Mouse (Mus musculus) limb, embryonic 12.5 days (tissue): ENCODE measurements around the gene Nhlrc4. TPM values are rescaled to one million over a fixed set of nuclear protein-coding genes. Genes with fewer than 3 reads are reported as not detected.

Source experiments
- ATAC-seq: fragments of 200-750 bp; cut with Nextera tagmentation; 2 replicates; pipeline ENCODE4 v1.8.0; 2017; ENCODE audit warnings: low read depth, moderate TSS enrichment; ENCODE audit not compliant: insufficient number of reproducible peaks, insufficient read depth, low FRiP score, low TSS enrichment
- H3K27ac ChIP-seq: fragments of 300-500 bp; sonication (generic); 2 replicates; pipeline ENCODE4 v1.5.1; 2016; ENCODE audit warnings: mild to moderate bottlenecking, moderate library complexity
- H3K27me3 ChIP-seq: fragments of 300-500 bp; sonication (generic); 2 replicates; pipeline ENCODE4 v1.6.1; 2016; ENCODE audit warnings: mild to moderate bottlenecking, moderate library complexity
- H3K36me3 ChIP-seq: fragments of 300-500 bp; sonication (generic); 2 replicates; pipeline ENCODE4 v1.6.1; 2016; ENCODE audit warnings: mild to moderate bottlenecking, moderate library complexity
- H3K4me1 ChIP-seq: fragments of 300-500 bp; sonication (generic); replicated peaks from 2 replicates; pipeline ENCODE4 v1.6.1; 2016
- H3K4me2 ChIP-seq: fragments of 300-500 bp; sonication (generic); 2 replicates; pipeline ENCODE4 v1.6.1; 2016; ENCODE audit warnings: mild to moderate bottlenecking, moderate library complexity
- H3K4me3 ChIP-seq: fragments of 300-500 bp; sonication (generic); replicated peaks from 2 replicates; pipeline ENCODE4 v1.5.1; 2016; ENCODE audit warnings: mild to moderate bottlenecking
- H3K9ac ChIP-seq: fragments of 300-500 bp; sonication (generic); replicated peaks from 2 replicates; pipeline ENCODE4 v1.6.1; 2016; ENCODE audit warnings: mild to moderate bottlenecking, moderate library complexity
- H3K9me3 ChIP-seq: fragments of 300-500 bp; sonication (generic); 2 replicates; pipeline ENCODE4 v1.6.1; 2016; ENCODE audit warnings: mild to moderate bottlenecking, moderate library complexity
- WGBS: fragments of 180-500 bp; shearing (Covaris S2); methylation state at CpG from one replicate; pipeline ENCODE4 v1.1.7; 2016; 5-methylcytosine and 5-hydroxymethylcytosine counted together
- polyA plus RNA-seq: library from polyadenylated mRNA; unstranded; fragments of >200 nt; fragmentation: Nextera tagmentation; extraction: Ambion mirVana; gene quantifications from 2 replicates; pipeline ENCODE4 v1.2.1, GENCODE M21; 2016

Nhlrc4 gene
- polyA plus RNA-seq, 1 experiment from 2014 or later = 0.13 TPM

DNA sequence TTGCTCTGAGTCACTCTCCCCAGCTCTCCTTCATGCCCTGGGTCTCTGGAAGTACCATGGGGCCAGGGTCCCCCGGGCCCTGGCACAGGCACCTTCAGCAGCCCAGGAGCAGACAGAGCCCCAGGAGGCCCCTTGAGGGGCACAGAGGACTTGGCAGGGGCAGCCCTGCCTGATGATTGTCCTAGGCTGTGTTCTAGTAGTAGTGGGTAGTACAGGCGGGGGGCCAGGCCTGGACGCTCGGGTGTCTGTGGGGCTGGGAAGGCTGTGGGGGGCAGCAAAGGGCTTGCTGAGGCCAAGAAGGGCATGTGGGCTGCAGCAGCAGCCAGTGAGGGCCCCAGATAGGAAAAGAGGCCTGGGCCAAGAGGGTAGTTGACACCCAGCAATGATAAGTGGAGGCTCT, 2.8 kb upstream of the Nhlrc4 start:
- H3K4me1 ChIP-seq = peaks cover 17% of the 10 kb centered on the region
- peaks cover 37% of the 10 kb centered on the region for H3K27me3 ChIP-seq
- 80% methylated on average over 4 of the region's 4 CpGs for WGBS

DNA sequence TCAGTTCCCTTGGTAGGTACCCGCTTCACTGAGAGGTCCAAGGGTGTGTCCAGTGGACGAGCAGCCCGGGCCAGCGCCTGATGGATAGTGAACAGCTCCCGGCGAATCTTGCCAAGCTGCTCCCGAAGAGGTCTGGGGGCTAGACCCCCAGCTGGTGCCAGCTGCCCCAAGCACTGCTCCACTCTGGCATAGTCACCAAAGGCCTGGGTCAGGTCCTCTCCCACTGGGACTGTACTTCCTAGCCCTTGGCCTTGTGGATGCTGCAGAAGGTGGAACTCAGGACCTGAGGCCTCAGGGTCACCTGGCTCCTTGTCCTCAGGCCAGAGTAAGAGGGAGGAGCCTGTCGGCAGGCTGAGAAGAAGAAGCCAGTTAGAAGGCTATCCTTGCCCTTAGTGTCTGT, 2.1 kb upstream of the Nhlrc4 start:
- Histone ChIP-seq H3K4me3 (no peak overlapping the region), H3K36me3 (no peaks in the 10 kb centered on the region), H3K9me3 (no peaks in the 10 kb centered on the region), H3K27ac (no peak overlapping the region), H3K4me2 (no peak overlapping the region), H3K27me3 (peaks cover 30% of the 10 kb centered on the region), H3K9ac (no peak overlapping the region), H3K4me1 (peaks cover 14% of the 10 kb centered on the region)
- WGBS = 85% methylated on average over 8 of the region's 8 CpGs
- no peak for ATAC-seq

More for the DNA sequence above, 2.8 kb upstream of the Nhlrc4 start:
- Histone ChIP-seq H3K36me3 (no peaks in the 10 kb centered on the region), H3K27ac (no peak overlapping the region), H3K4me3 (no peak overlapping the region), H3K9ac (no peak overlapping the region), H3K4me2 (no peak overlapping the region), H3K9me3 (no peaks in the 10 kb centered on the region)
- no peak for ATAC-seq

DNA sequence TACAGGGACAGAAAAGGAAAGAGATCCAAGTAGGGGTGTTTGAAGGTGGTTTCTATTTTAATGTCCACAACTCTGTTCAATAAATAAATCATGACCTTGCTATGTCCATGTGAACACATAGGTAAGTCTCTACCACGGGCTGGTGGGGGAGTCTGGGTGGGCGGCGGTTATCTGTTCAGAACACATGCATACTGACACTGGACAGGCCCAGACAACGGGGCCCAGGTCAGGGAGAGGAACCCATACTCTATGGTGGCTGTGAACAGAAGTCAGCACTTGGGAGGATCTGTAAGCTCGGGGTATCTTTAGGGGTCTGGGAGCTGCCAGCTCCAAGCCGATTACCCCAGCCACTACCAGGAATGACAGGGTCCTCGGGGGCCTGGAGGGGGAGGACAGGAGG, 1.6 kb upstream of the Nhlrc4 start:
- Histone ChIP-seq H3K4me2 (no peak overlapping the region), H3K27ac (no peak overlapping the region), H3K4me3 (no peak overlapping the region), H3K27me3 (peaks cover 25% of the 10 kb centered on the region), H3K4me1 (peaks cover 8% of the 10 kb centered on the region), H3K36me3 (no peaks in the 10 kb centered on the region), H3K9ac (no peak overlapping the region), H3K9me3 (no peaks in the 10 kb centered on the region)
- no peak for ATAC-seq
- WGBS = 78% methylated on average over 7 of the region's 7 CpGs

DNA sequence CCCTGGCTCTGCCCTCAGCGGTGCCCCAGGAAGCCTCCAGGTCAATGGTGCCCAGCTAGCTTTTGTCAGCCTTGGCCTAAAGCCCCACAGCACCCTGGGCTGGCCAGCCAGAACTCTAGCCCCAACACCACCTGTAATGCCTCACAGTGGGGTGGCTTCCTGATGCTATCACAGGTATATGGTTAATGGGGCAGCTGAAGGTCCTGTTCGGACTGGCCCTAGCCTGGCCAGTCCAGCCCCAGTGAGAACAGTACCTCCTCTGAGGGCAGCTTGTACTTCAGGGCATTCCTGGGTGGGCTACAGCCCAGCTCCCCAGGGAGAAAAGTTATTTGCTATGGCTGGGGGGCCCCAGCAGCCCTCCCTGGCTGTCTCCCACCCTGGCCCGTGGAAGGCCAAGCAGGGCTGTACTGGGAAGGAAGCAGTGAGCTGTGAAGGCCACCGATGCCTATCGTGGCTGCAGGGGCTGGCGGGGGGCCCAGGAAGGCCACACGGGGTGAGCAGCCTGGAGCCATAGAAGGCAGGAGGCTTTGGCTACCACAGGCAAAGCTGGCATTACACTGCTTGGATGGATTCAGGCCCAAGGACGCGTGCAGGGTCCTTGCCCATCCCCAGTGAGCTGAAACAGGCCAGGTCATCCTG, 875 bp upstream of the Nhlrc4 start:
- Histone ChIP-seq H3K9me3 (no peaks in the 10 kb centered on the region), H3K4me2 (no peak overlapping the region; the same call in 1 of the 2 replicates), H3K36me3 (no peaks in the 10 kb centered on the region), H3K4me3 (no peak overlapping the region), H3K9ac (no peak overlapping the region), H3K27ac (no peak overlapping the region), H3K27me3 (peaks cover 18% of the 10 kb centered on the region), H3K4me1 (peaks cover 10% of the 10 kb centered on the region)
- WGBS = 75% methylated on average over 9 of the region's 9 CpGs
- ATAC-seq = no peak

GRCm38 (mm10) chr17:25943769-25944168, 992 bp downstream of the Nhlrc4 start:
- Histone ChIP-seq H3K4me1 (peaks cover 13% of the 10 kb centered on the region), H3K9ac (no peak overlapping the region), H3K9me3 (no peaks in the 10 kb centered on the region), H3K4me3 (no peak overlapping the region), H3K27ac (no peak overlapping the region), H3K36me3 (peaks cover 3% of the 10 kb centered on the region; the same call in 1 of the 2 replicates), H3K4me2 (no peak overlapping the region), H3K27me3 (peaks cover 3% of the 10 kb centered on the region; the same call in 1 of the 2 replicates)
- ATAC-seq = no peak
- WGBS = 73% methylated on average over 9 of the region's 9 CpGs

DNA sequence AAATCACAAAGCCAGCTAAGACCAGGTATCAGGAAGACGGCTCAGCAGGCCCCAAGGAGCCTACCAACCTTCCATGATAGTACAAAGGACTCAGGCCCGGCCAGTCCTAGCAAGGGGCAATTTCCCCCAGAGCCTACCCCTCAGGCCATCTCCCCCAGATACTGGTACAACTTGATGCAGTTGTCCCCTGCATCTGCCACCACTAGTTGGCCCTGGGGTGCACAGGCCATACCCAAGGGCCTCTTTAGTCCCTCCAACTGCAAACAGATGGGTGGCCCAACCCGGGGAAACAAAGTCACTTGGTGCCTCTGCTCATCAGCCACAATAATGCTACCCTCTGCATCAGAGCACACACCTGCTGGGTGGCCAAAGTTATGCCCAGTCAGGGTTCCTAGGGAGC, 1.5 kb downstream of the Nhlrc4 start:
- peaks cover 13% of the 10 kb centered on the region for H3K4me1 ChIP-seq
- no peak overlapping the region for H3K9ac ChIP-seq
- H3K4me2 ChIP-seq = no peak overlapping the region
- 75% methylated on average over 3 of the region's 3 CpGs for whole genome bisulfite sequencing
- peaks cover 8% of the 10 kb centered on the region; the same call in 1 of the 2 replicates for H3K36me3 ChIP-seq
- H3K4me3 ChIP-seq = no peak overlapping the region
- no peaks in the 10 kb centered on the region for H3K27me3 ChIP-seq
- ATAC-seq = no peak
- H3K27ac ChIP-seq = no peak overlapping the region
- H3K9me3 ChIP-seq = no peaks in the 10 kb centered on the region

- ATAC-seq = no peak
- WGBS = 80% methylated on average over 2 of the region's 2 CpGs
- no peak overlapping the region for H3K4me3 ChIP-seq
These were observed 2.1 kb downstream of the Nhlrc4 start for GRCm38 (mm10) chr17:25942597-25943151.

DNA sequence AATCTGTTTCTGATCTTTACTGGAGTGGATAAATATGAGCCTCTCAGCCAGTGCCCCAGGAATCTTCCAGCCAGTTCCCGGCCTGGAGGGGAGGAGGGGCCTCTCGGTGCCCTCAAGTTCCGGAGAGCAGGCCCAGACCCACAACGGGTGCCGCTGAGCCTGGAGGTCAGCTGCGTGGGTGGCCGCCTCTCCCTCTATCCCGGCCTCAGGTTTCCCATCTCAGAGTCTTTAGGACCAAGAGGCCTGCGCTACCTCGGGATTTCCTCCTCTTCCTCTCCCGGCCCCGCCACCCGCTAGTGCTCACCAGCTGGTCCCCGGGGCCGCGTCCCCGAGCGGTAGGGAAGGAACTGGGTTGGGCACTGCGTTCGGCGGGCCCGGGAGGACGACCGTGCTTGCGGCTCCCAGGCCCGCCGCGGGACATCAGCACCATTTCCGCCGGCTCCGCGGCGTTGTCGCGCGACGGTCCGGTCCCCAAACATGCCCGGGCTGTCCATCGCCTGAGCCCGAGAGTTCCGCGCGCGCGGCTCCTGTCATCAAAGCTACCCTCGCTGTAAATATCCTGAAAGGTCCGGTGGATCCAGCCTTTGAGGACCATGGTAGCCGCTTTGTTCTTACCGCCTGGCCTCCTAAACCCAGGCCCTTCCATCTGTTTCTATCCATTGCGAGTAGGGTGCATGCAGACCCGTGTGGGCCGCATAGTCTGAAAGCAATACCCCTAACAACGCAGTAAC, 3.1 kb downstream of the Nhlrc4 start:
- Histone ChIP-seq H3K27me3 (no peaks in the 10 kb centered on the region), H3K9ac (peak overlapping the region; percentile 96), H3K4me1 (peaks cover 13% of the 10 kb centered on the region), H3K4me3 (peak overlapping the region; percentile 90), H3K4me2 (peak overlapping the region; percentile 76), H3K27ac (peak overlapping the region; percentile 92), H3K36me3 (peaks cover 20% of the 10 kb centered on the region), H3K9me3 (no peaks in the 10 kb centered on the region)
- ATAC-seq = peak; percentile 53; the same call in 1 of the 2 replicates
- WGBS = 3% methylated on average over 54 of the region's 54 CpGs

More at GRCm38 (mm10) chr17:25942597-25943151, 2.1 kb downstream of the Nhlrc4 start:
- Histone ChIP-seq H3K4me1 (peaks cover 13% of the 10 kb centered on the region), H3K9ac (no peak overlapping the region), H3K27me3 (no peaks in the 10 kb centered on the region), H3K36me3 (peaks cover 10% of the 10 kb centered on the region; the same call in 1 of the 2 replicates), H3K9me3 (no peaks in the 10 kb centered on the region), H3K27ac (no peak overlapping the region), H3K4me2 (peak overlapping the region; percentile 76)

- Histone ChIP-seq H3K9ac (no peak overlapping the region), H3K4me1 (no peaks in the 10 kb centered on the region), H3K4me3 (no peak overlapping the region), H3K9me3 (no peaks in the 10 kb centered on the region), H3K36me3 (peaks cover 89% of the 10 kb centered on the region), H3K27me3 (no peaks in the 10 kb centered on the region), H3K27ac (no peak overlapping the region), H3K4me2 (no peak overlapping the region)
- WGBS = 85% methylated on average over 1 of the region's 1 CpGs
- ATAC-seq = no peak
These were observed 10.2 kb downstream of the Nhlrc4 start for GRCm38 (mm10) chr17:25934526-25934925.

DNA sequence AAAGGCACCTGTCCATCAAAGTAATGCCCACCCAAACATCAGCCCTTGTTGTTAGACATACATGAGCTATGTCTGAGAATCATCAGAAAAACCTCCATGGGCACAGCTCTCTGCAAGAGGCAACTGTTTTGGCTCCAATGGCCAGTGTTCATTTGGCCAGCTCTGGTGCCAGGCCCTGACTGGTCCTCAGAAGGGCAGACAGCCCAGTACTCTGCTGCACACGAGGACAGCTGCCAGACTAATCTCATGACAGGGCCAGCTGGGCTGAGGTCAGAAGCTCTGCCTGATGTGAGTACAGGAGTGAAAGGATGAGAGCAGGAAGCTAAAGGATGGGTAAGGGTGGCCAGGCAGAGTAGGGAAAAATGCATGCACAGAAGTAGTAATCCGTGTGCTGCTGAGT, 19.4 kb downstream of the Nhlrc4 start:
- Histone ChIP-seq H3K36me3 (peaks cover 48% of the 10 kb centered on the region), H3K9ac (no peak overlapping the region), H3K4me1 (peaks cover 10% of the 10 kb centered on the region; the same call in 1 of the 2 replicates), H3K4me3 (no peak overlapping the region), H3K27ac (no peak overlapping the region), H3K27me3 (no peaks in the 10 kb centered on the region), H3K4me2 (no peak overlapping the region), H3K9me3 (no peaks in the 10 kb centered on the region)
- 77% methylated on average over 2 of the region's 2 CpGs for WGBS
- ATAC-seq = no peak

DNA sequence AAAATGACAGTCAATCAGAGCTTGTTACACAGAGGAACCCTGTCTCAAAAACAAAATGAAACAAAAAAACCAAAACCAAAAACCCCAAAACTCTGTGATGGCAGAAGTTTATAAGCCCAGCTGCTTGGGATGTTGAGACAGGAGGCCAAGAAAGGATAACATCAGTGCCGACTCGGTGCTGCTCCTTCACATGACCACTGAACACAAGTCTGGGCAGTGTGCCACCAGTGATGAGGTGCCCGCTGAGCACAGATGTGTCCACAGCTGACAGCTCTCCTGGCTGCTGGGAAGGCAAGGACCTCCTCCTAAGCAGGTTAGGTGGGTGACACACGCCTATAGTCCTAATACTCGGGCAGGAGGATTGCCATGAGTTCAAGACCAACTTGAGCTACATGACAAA, 22.6 kb downstream of the Nhlrc4 start:
- Histone ChIP-seq H3K9me3 (no peaks in the 10 kb centered on the region), H3K4me2 (no peak overlapping the region), H3K4me1 (peaks cover 25% of the 10 kb centered on the region), H3K4me3 (no peak overlapping the region), H3K36me3 (peaks cover 22% of the 10 kb centered on the region), H3K27me3 (no peaks in the 10 kb centered on the region), H3K9ac (no peak overlapping the region), H3K27ac (no peak overlapping the region)
- WGBS = 80% methylated on average over 5 of the region's 5 CpGs
- ATAC-seq = no peak
